ENCODE assay signal across 30 mouse cellular contexts in genomic region chr9:10044969-10045789, GRCm38 (mm10).
DNase-seq lines count a peak whose midpoint lies in the region; ATAC-seq and TF ChIP-seq lines count a peak whose summit lies in the region.
"Had no signal": no experiment of that assay in that cellular context is flagged by ENCODE, and none has a peak within 500 bp of the region (broad histone marks: within the 10 kb centered on the region; RNA-seq: fewer than 3 reads in every experiment).

No protein-coding gene starts in this region.

- no peaks in the 10 kb centered on the region for H3K4me1 ChIP-seq in midbrain, embryonic 13.5 days (replicated peaks)
- no peaks in the 10 kb centered on the region for H3K4me1 ChIP-seq in midbrain, postnatal 0 days (ENCODE audit: insufficient read depth, low read length)
- H3K4me1 ChIP-seq in hindbrain, embryonic 14.5 days (replicated peaks; ENCODE audit: control insufficient read depth, insufficient read depth, low read length) = no peaks in the 10 kb centered on the region
- no peaks in the 10 kb centered on the region for H3K4me1 ChIP-seq in midbrain, embryonic 16.5 days (ENCODE audit: control insufficient read depth, insufficient read depth, low read length)
- H3K4me1 ChIP-seq: embryonic facial prominence, embryonic 12.5 days; forebrain, embryonic 15.5 days; heart, embryonic 12.5 days; liver, embryonic 12.5 days; megakaryocyte, embryonic 14.5 days; stomach, embryonic 15.5 days had no signal

- 0 out of 2 replicates have a peak, but pooled peaks have one; percentile 56 for ATAC-seq in midbrain, embryonic 13.5 days
- ATAC-seq in midbrain, postnatal 0 days (ENCODE audit: low FRiP score) = no peak
- peak; percentile 85 for ATAC-seq in hindbrain, embryonic 14.5 days (ENCODE audit: low FRiP score)
- peak; percentile 54; the same call in 1 of the 2 replicates for ATAC-seq in midbrain, embryonic 16.5 days
- ATAC-seq: activated CD4-positive, CD25-positive, alpha-beta regulatory T cell, adult 4 months; forebrain, embryonic 15.5 days; liver, embryonic 12.5 days; lung, postnatal 0 days had no signal

- WGBS in midbrain, embryonic 13.5 days = 80% methylated on average over 4 of the region's 4 CpGs
- 78% methylated on average over 4 of the region's 4 CpGs for WGBS in midbrain, postnatal 0 days
- WGBS in hindbrain, embryonic 14.5 days = 65% methylated on average over 4 of the region's 4 CpGs
- 75% methylated on average over 4 of the region's 4 CpGs for WGBS in midbrain, embryonic 16.5 days

- DNase-seq in midbrain, postnatal 0 days (ENCODE audit: low spot score) = no peak
- no peak for DNase-seq in hindbrain, embryonic 14.5 days (ENCODE audit: low spot score)
- DNase-seq in retina, postnatal 1 day = peak; percentile 4
- no peak for DNase-seq in thymus, postnatal 14 days
- no peak for DNase-seq in cerebellum, postnatal 4 days (ENCODE audit: low spot score in 2 of 2)
- DNase-seq: adrenal gland, adult 8-10 months; cerebellum, adult 11 months; cerebellum, adult 9-10 months; cerebellum, postnatal 36 days; embryo, embryonic 11 days; heart, adult 2 months; heart, postnatal 4 days; kidney, adult 2 months; kidney, postnatal 36 days; left cerebral cortex, postnatal 4 days; lung, adult 18-20 months; lung, postnatal 4 days; right cerebral cortex, postnatal 25 days had no signal

- H3K4me2 ChIP-seq in midbrain, embryonic 13.5 days (replicated peaks) = no peak overlapping the region
- H3K4me2 ChIP-seq in midbrain, postnatal 0 days (ENCODE audit: low read depth, low read length, poor library complexity, severe bottlenecking) = no peak overlapping the region
- no peak overlapping the region for H3K4me2 ChIP-seq in hindbrain, embryonic 14.5 days (replicated peaks)
- no peak overlapping the region for H3K4me2 ChIP-seq in midbrain, embryonic 16.5 days (ENCODE audit: low read length)
- H3K4me2 ChIP-seq: embryonic facial prominence, embryonic 12.5 days; forebrain, embryonic 15.5 days; heart, embryonic 12.5 days; liver, embryonic 12.5 days; stomach, embryonic 15.5 days had no signal

- H3K4me3 ChIP-seq in midbrain, embryonic 13.5 days (replicated peaks) = no peak overlapping the region
- H3K4me3 ChIP-seq in midbrain, postnatal 0 days (ENCODE audit: low read depth, low read length) = no peak overlapping the region
- H3K4me3 ChIP-seq in hindbrain, embryonic 14.5 days (replicated peaks; ENCODE audit: low read length) = no peak overlapping the region
- H3K4me3 ChIP-seq in midbrain, embryonic 16.5 days (ENCODE audit: low read depth, low read length) = no peak overlapping the region
- H3K4me3 ChIP-seq: embryonic facial prominence, embryonic 12.5 days; forebrain, embryonic 15.5 days; heart, adult 2 months; heart, embryonic 12.5 days; layer of hippocampus, adult 2 months; liver, embryonic 12.5 days; megakaryocyte, embryonic 14.5 days; stomach, embryonic 15.5 days had no signal

- no peak for TF ChIP-seq CTCF in midbrain, postnatal 0 days (IDR thresholded peaks at IDR 0.05)

- no peaks in the 10 kb centered on the region for H3K27me3 ChIP-seq in midbrain, embryonic 13.5 days
- no peaks in the 10 kb centered on the region for H3K27me3 ChIP-seq in midbrain, postnatal 0 days (ENCODE audit: insufficient read depth, low read length)
- H3K27me3 ChIP-seq in hindbrain, embryonic 14.5 days (ENCODE audit: control insufficient read depth, insufficient read depth, low read length) = no peaks in the 10 kb centered on the region
- H3K27me3 ChIP-seq in midbrain, embryonic 16.5 days (ENCODE audit: control insufficient read depth, insufficient read depth, low read depth, low read length) = no peaks in the 10 kb centered on the region
- H3K27me3 ChIP-seq: CH12.LX; embryonic facial prominence, embryonic 12.5 days; forebrain, embryonic 15.5 days; heart, embryonic 12.5 days; liver, embryonic 12.5 days; megakaryocyte, embryonic 14.5 days; stomach, embryonic 15.5 days had no signal

- H3K27ac ChIP-seq in midbrain, embryonic 13.5 days = no peak overlapping the region
- H3K27ac ChIP-seq in midbrain, postnatal 0 days (ENCODE audit: low read depth, low read length) = no peak overlapping the region
- no peak overlapping the region for H3K27ac ChIP-seq in hindbrain, embryonic 14.5 days
- H3K27ac ChIP-seq in midbrain, embryonic 16.5 days (ENCODE audit: low read length) = no peak overlapping the region
- H3K27ac ChIP-seq: embryonic facial prominence, embryonic 12.5 days; forebrain, embryonic 15.5 days; heart, adult 2 months; layer of hippocampus, adult 2 months; liver, embryonic 12.5 days; stomach, embryonic 15.5 days had no signal

- H3K9ac ChIP-seq in midbrain, embryonic 13.5 days (replicated peaks) = no peak overlapping the region
- H3K9ac ChIP-seq in midbrain, postnatal 0 days (replicated peaks; ENCODE audit: low read length, poor library complexity, severe bottlenecking) = no peak overlapping the region
- H3K9ac ChIP-seq in hindbrain, embryonic 14.5 days = no peak overlapping the region
- no peak overlapping the region for H3K9ac ChIP-seq in midbrain, embryonic 16.5 days (ENCODE audit: low read depth, low read length)
- H3K9ac ChIP-seq: embryonic facial prominence, embryonic 12.5 days; forebrain, embryonic 15.5 days; heart, embryonic 12.5 days; liver, embryonic 12.5 days; stomach, embryonic 15.5 days had no signal

- no peaks in the 10 kb centered on the region for H3K36me3 ChIP-seq in midbrain, embryonic 13.5 days
- H3K36me3 ChIP-seq in midbrain, postnatal 0 days (ENCODE audit: insufficient read depth, low read length) = no peaks in the 10 kb centered on the region
- no peaks in the 10 kb centered on the region for H3K36me3 ChIP-seq in hindbrain, embryonic 14.5 days (replicated peaks; ENCODE audit: control insufficient read depth, insufficient read depth)
- no peaks in the 10 kb centered on the region for H3K36me3 ChIP-seq in midbrain, embryonic 16.5 days (ENCODE audit: control insufficient read depth, insufficient read depth, low read length)
- H3K36me3 ChIP-seq: embryonic facial prominence, embryonic 12.5 days; forebrain, embryonic 15.5 days; heart, embryonic 12.5 days; liver, embryonic 12.5 days; stomach, embryonic 15.5 days had no signal

- H3K9me3 ChIP-seq in midbrain, embryonic 13.5 days = no peaks in the 10 kb centered on the region
- no peaks in the 10 kb centered on the region for H3K9me3 ChIP-seq in midbrain, postnatal 0 days (ENCODE audit: low read length)
- H3K9me3 ChIP-seq in hindbrain, embryonic 14.5 days (ENCODE audit: control insufficient read depth, low read length) = no peaks in the 10 kb centered on the region
- no peaks in the 10 kb centered on the region for H3K9me3 ChIP-seq in midbrain, embryonic 16.5 days (replicated peaks; ENCODE audit: control insufficient read depth, low read length, poor library complexity, severe bottlenecking)
- H3K9me3 ChIP-seq: embryonic facial prominence, embryonic 12.5 days; forebrain, embryonic 15.5 days; heart, embryonic 12.5 days; liver, embryonic 12.5 days; megakaryocyte, embryonic 14.5 days; stomach, embryonic 15.5 days had no signal
